Mouse (Mus musculus): ENCODE data around the gene Ust.
"Not testable (repeated sequence)": the region's sequence is repeated elsewhere in the genome, so short reads cannot be mapped to it uniquely, and the experiment has no call there.

Gene Ust

GRCm38 (mm10) chr10:8518141-8519013 lies at the start of gene Ust:
Gene Ust (minus strand): TSS chr10:8518825.
- DNase-seq (ENCODE audit: low spot score), result peak; percentile 62

- DNase-seq (ENCODE audit: low spot score), result no peak
These were observed 42.7 kb upstream of the Ust start for GRCm38 (mm10) chr10:8561366-8561765.

- DNase-seq (ENCODE audit: low spot score), result not testable (repeated sequence)
These were observed 40.9 kb upstream of the Ust start for GRCm38 (mm10) chr10:8559566-8559965.

- not testable (repeated sequence) for DNase-seq (ENCODE audit: low spot score)
These were observed 33.6 kb upstream of the Ust start for GRCm38 (mm10) chr10:8552239-8552638.

GRCm38 (mm10) chr10:8551601-8552000 lies 33.0 kb upstream of the Ust start:
- not testable (repeated sequence) for DNase-seq (ENCODE audit: low spot score)

GRCm38 (mm10) chr10:8541514-8541913 lies 22.9 kb upstream of the Ust start:
- DNase-seq (ENCODE audit: low spot score), result no peak

- no peak for DNase-seq (ENCODE audit: low spot score)
These were observed 16.8 kb upstream of the Ust start for GRCm38 (mm10) chr10:8535445-8535844.

- DNase-seq (ENCODE audit: low spot score), result no peak
These were observed 13.0 kb upstream of the Ust start for GRCm38 (mm10) chr10:8531651-8532050.

GRCm38 (mm10) chr10:8530505-8531051 lies 12.0 kb upstream of the Ust start:
- DNase-seq (ENCODE audit: low spot score), result no peak

- DNase-seq (ENCODE audit: low spot score), result peak; percentile 15
These were observed 10.5 kb upstream of the Ust start for GRCm38 (mm10) chr10:8529173-8529572.

GRCm38 (mm10) chr10:8525354-8525753 lies 6.7 kb upstream of the Ust start:
- no peak for DNase-seq (ENCODE audit: low spot score)

GRCm38 (mm10) chr10:8521536-8521935 lies 2.9 kb upstream of the Ust start:
- DNase-seq (ENCODE audit: low spot score), result no peak

GRCm38 (mm10) chr10:8520766-8521395 lies 2.3 kb upstream of the Ust start:
- no peak for DNase-seq (ENCODE audit: low spot score)

- DNase-seq (ENCODE audit: low spot score), result peak; percentile 27
These were observed 428 bp upstream of the Ust start for GRCm38 (mm10) chr10:8519014-8519491.

- no peak for DNase-seq (ENCODE audit: low spot score)
These were observed 959 bp downstream of the Ust start for GRCm38 (mm10) chr10:8517591-8518140.

GRCm38 (mm10) chr10:8516916-8517524 lies 1.6 kb downstream of the Ust start:
- no peak for DNase-seq (ENCODE audit: low spot score)

GRCm38 (mm10) chr10:8513690-8514089 lies 4.9 kb downstream of the Ust start:
- DNase-seq (ENCODE audit: low spot score), result no peak

- DNase-seq (ENCODE audit: low spot score), result no peak
These were observed 6.4 kb downstream of the Ust start for GRCm38 (mm10) chr10:8512222-8512621.

- no peak for DNase-seq (ENCODE audit: low spot score)
These were observed 6.9 kb downstream of the Ust start for GRCm38 (mm10) chr10:8511760-8512159.

- DNase-seq (ENCODE audit: low spot score), result no peak
These were observed 12.4 kb downstream of the Ust start for GRCm38 (mm10) chr10:8506247-8506573.

GRCm38 (mm10) chr10:8505346-8506246 lies 13.0 kb downstream of the Ust start:
- no peak for DNase-seq (ENCODE audit: low spot score)

Data from urinary bladder, postnatal 25 days (tissue).